Mouse (Mus musculus) left cerebral cortex, adult 2 months (tissue): ENCODE data around the gene Bcan. TPM values are rescaled to one million over a fixed set of nuclear protein-coding genes. Genes with fewer than 3 reads are reported as not detected.

Experiments used
- DNase-seq, 2 experiments: peaks; one replicate each; pipeline ENCODE4 v3.0.0; 2021 to 2022; ENCODE audit warnings: low spot score in 2 of 2, mixed read lengths in 1 of 2; ENCODE audit errors: extremely low spot score in 1 of 2
- H3K27ac ChIP-seq: fragments of 200-600 bp; 2 replicates; pipeline ENCODE4 v1.8.1; 2022
- H3K4me3 ChIP-seq: fragments of 200-600 bp; 2 replicates; pipeline ENCODE4 v1.8.1; 2022
- CTCF ChIP-seq: fragments of 200-600 bp; IDR thresholded peaks from 2 replicates; pipeline ENCODE4 v1.8.1; 2022; ENCODE audit warnings: antibody characterized with exemption, mild to moderate bottlenecking, moderate library complexity
- intact Hi-C: fragments of 180-260 bp; cut with DNase I; formaldehyde crosslinking; loops from one replicate; pipeline ENCODE4 v1.15.1; 2025
- long read RNA-seq, 2 experiments: library from polyadenylated mRNA; stranded (forward); transcript quantifications; one replicate each; pipeline ENCODE4 v2.0.0; 2021; ENCODE audit warnings: borderline mapping rate in 2 of 2
- total RNA-seq, 2 experiments: library from RNA; stranded (reverse); gene quantifications; 2 replicates each; pipeline ENCODE4 v1.2.3; 2021

Gene Bcan
- 100 to 1,000 TPM; 241 to 256 TPM for total RNA-seq
- long read RNA-seq, experiment 1, transcript Bcan-201 (14 exons, 3,141 nt): major isoform, 346 of 548 reads
- long read RNA-seq, experiment 1, partial matches to known transcripts: 98 of 548 reads
- long read RNA-seq, experiment 1, other reads (novel, unspliced or antisense): 103 of 548 reads
- long read RNA-seq, experiment 2, transcript Bcan-201 (14 exons, 3,141 nt): major isoform, 408 of 653 reads
- long read RNA-seq, experiment 2, partial matches to known transcripts: 127 of 653 reads
- long read RNA-seq, experiment 2, other reads (novel, unspliced or antisense): 116 of 653 reads

- intact Hi-C loops: no loop called here
- DNase-seq: peak; percentile 54 to 70
- Histone ChIP-seq H3K4me3 (peak within 1 kb of the TSS; percentile 49), H3K27ac (peak within 1 kb of the TSS; percentile 88)
- no peak for TF ChIP-seq CTCF
These were observed at the start of gene Bcan for GRCm38 (mm10) chr3:88000181-88000580. Gene Bcan, minus strand, starts transcription at chr3:88000230.

- intact Hi-C loops: no loop called here
- Histone ChIP-seq H3K4me3 (no peak overlapping the region), H3K27ac (no peak overlapping the region)
- TF ChIP-seq CTCF: no peak
- DNase-seq: no peak
These were observed 49.5 kb upstream of the Bcan start for GRCm38 (mm10) chr3:88049532-88049931.

GRCm38 (mm10) chr3:88042661-88043421 lies 42.8 kb upstream of the Bcan start, which contains the start of gene Gpatch4:
Gene Gpatch4, plus strand, starts transcription at chr3:88043108.
- Histone ChIP-seq H3K4me3 (peak within 1 kb of the TSS; percentile 61), H3K27ac (peak within 1 kb of the TSS; percentile 60)
- TF ChIP-seq CTCF: no peak
- intact Hi-C loops: no loop called here
- DNase-seq: peak; percentile 77 to 82

GRCm38 (mm10) chr3:88035561-88036293 lies 35.7 kb upstream of the Bcan start:
- no peak for TF ChIP-seq CTCF
- no peak for DNase-seq
- intact Hi-C loops: no loop called here
- H3K27ac ChIP-seq: no peak overlapping the region
- H3K4me3 ChIP-seq: no peak overlapping the region

- DNase-seq: no peak
- no peak overlapping the region for H3K27ac ChIP-seq
- TF ChIP-seq CTCF: no peak
- intact Hi-C loops: no loop called here
- H3K4me3 ChIP-seq: no peak overlapping the region
These were observed 33.5 kb upstream of the Bcan start for GRCm38 (mm10) chr3:88033506-88033905.

- peak; percentile 19 to 43 for DNase-seq
- TF ChIP-seq CTCF: no peak
- Histone ChIP-seq H3K27ac (peak overlapping the region; percentile 68), H3K4me3 (peak overlapping the region; percentile 33; the same call in 1 of the 2 replicates)
- intact Hi-C loops: no loop called here
These were observed 30.8 kb upstream of the Bcan start for GRCm38 (mm10) chr3:88030608-88031395.

GRCm38 (mm10) chr3:88027434-88028186 lies 27.6 kb upstream of the Bcan start, which contains the start of gene Hapln2:
Gene Hapln2, minus strand, starts transcription at chr3:88027583.
- no peak within 1 kb of the TSS for H3K4me3 ChIP-seq
- intact Hi-C loops: no loop called here
- no peak for DNase-seq
- H3K27ac ChIP-seq: peak within 1 kb of the TSS; percentile 25; the same call in 1 of the 2 replicates
- TF ChIP-seq CTCF: peak; percentile 53

GRCm38 (mm10) chr3:88026823-88027222 lies 26.8 kb upstream of the Bcan start:
- Histone ChIP-seq H3K27ac (peak overlapping the region; percentile 25; the same call in 1 of the 2 replicates), H3K4me3 (no peak overlapping the region)
- intact Hi-C loops: no loop called here
- DNase-seq: no peak
- TF ChIP-seq CTCF: no peak

GRCm38 (mm10) chr3:88023192-88024074 lies 23.4 kb upstream of the Bcan start:
- peak overlapping the region; percentile 17; the same call in 1 of the 2 replicates for H3K27ac ChIP-seq
- DNase-seq: peak in 1 of 2 experiments; percentile 13
- intact Hi-C loops: no loop called here

More at GRCm38 (mm10) chr3:88023192-88024074, 23.4 kb upstream of the Bcan start:
- peak; percentile 1; the same call in 1 of the 2 replicates for TF ChIP-seq CTCF
- H3K4me3 ChIP-seq: peak overlapping the region; percentile 59
